Mouse (Mus musculus) brain, embryonic 14.5 days (tissue): ENCODE measurements around the gene Adam12.

Experiments
- CTCF ChIP-seq: fragments of 200-500 bp; IDR thresholded peaks from 2 replicates; pipeline ENCODE4 v1.5.1; 2012; ENCODE audit warnings: inconsistent platforms, mild to moderate bottlenecking, moderate library complexity, borderline replicate concordance; ENCODE audit not compliant: insufficient read depth, insufficient read length; ENCODE audit errors: extremely low read depth
- POLR2A ChIP-seq: fragments of 200-500 bp; IDR thresholded peaks from 2 replicates; pipeline ENCODE4 v1.6.1; 2012; ENCODE audit warnings: mild to moderate bottlenecking, inconsistent platforms, borderline replicate concordance; ENCODE audit not compliant: poor library complexity, insufficient read depth, insufficient read length, severe bottlenecking; ENCODE audit errors: extremely low read depth

DNA sequence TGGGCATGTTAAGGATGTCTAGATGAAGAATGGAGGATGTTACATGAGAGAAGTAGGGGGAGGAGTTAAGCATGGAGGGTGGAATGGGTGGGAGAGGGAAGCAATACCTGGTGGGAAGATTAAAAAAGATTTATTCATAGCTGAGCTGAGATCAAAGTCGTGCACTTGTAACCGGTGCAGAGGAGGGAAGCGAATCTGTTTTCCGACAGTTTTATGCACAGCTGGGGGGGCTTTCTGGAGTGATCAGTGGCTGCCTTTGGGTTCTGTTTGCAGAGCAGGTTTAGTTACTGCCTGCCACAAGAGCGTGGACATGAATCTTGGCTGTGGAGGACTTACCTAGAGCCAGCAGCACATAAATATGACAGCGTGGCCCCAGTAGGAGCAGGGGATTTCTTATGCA lies 389.9 kb downstream of the Adam12 start:
- TF ChIP-seq CTCF, result no peak
- no peak for TF ChIP-seq POLR2A
